Mouse (Mus musculus) heart, embryonic 14.5 days (tissue): ENCODE measurements at regions not wholly inside any gene's neighbourhood (a gene's known extent, or its start where the extent isn't known, plus 50 kb on each side); places are given as distances from the start of the nearest gene placed in this dataset.
"Not testable (repeated sequence)": the region's sequence is repeated elsewhere in the genome, so short reads cannot be mapped to it uniquely, and the experiment has no call there.

Source experiments
- ATAC-seq: fragments of 200-750 bp; cut with Nextera tagmentation; 2 replicates; pipeline ENCODE4 v1.8.0; 2017; ENCODE audit warnings: low read depth, moderate TSS enrichment; ENCODE audit not compliant: insufficient number of reproducible peaks, insufficient read depth, low FRiP score
- H3K27ac ChIP-seq, 2 experiments: fragments of 200-500 bp in 1 of 2; fragments of 300-500 bp in 1 of 2; sonication (generic) in 1 of 2; replicated peaks in 1 of 2; 2 replicates each; pipeline ENCODE4 v1.5.1; 2012 to 2014; ENCODE audit warnings: low read depth in 2 of 2, low read length in 2 of 2, control low read depth in 1 of 2, mild to moderate bottlenecking in 1 of 2, mixed read lengths in 1 of 2; ENCODE audit not compliant: control insufficient read depth in 1 of 2, insufficient read depth in 1 of 2
- H3K27me3 ChIP-seq: fragments of 300-500 bp; sonication (generic); 2 replicates; pipeline ENCODE4 v1.6.1; 2014; ENCODE audit warnings: mild to moderate bottlenecking, low read length, control low read depth; ENCODE audit not compliant: control insufficient read depth, insufficient read depth
- H3K36me3 ChIP-seq: fragments of 300-500 bp; sonication (generic); 2 replicates; pipeline ENCODE4 v1.6.1; 2014; ENCODE audit warnings: mild to moderate bottlenecking, control low read depth, low read length, mixed read lengths; ENCODE audit not compliant: control insufficient read depth, insufficient read depth
- H3K4me1 ChIP-seq, 2 experiments: fragments of 200-500 bp in 1 of 2; fragments of 300-500 bp in 1 of 2; sonication (generic) in 1 of 2; 2 replicates each; pipeline ENCODE4 v1.6.1; 2012 to 2014; ENCODE audit warnings: low read length in 2 of 2, control low read depth in 1 of 2, mixed read lengths in 1 of 2; ENCODE audit not compliant: control insufficient read depth in 2 of 2, insufficient read depth in 2 of 2
- H3K4me2 ChIP-seq: fragments of 300-500 bp; sonication (generic); 2 replicates; pipeline ENCODE4 v1.6.1; 2014; ENCODE audit warnings: mild to moderate bottlenecking, low read length
- H3K4me3 ChIP-seq, 2 experiments: fragments of 200-500 bp in 1 of 2; fragments of 300-500 bp in 1 of 2; sonication (generic) in 1 of 2; 2 replicates each; pipeline ENCODE4 v1.5.1; 2012 to 2014; ENCODE audit warnings: low read length in 2 of 2, mild to moderate bottlenecking in 2 of 2, control low read depth in 1 of 2, low read depth in 1 of 2, moderate library complexity in 1 of 2; ENCODE audit not compliant: control insufficient read depth in 1 of 2, insufficient read depth in 1 of 2
- H3K9ac ChIP-seq: fragments of 300-500 bp; sonication (generic); 2 replicates; pipeline ENCODE4 v1.6.1; 2014; ENCODE audit warnings: mild to moderate bottlenecking, low read length
- H3K9me3 ChIP-seq: fragments of 300-500 bp; sonication (generic); 2 replicates; pipeline ENCODE4 v1.6.1; 2016; ENCODE audit warnings: low read length, control low read depth; ENCODE audit not compliant: control insufficient read depth
- WGBS: fragments of 180-500 bp; shearing (Covaris S2); extraction: QIAGEN DNeasy Blood & Tissue Kit; methylation state at CpG from one replicate; pipeline ENCODE4 v1.1.7; 2014; 5-methylcytosine and 5-hydroxymethylcytosine counted together

DNA sequence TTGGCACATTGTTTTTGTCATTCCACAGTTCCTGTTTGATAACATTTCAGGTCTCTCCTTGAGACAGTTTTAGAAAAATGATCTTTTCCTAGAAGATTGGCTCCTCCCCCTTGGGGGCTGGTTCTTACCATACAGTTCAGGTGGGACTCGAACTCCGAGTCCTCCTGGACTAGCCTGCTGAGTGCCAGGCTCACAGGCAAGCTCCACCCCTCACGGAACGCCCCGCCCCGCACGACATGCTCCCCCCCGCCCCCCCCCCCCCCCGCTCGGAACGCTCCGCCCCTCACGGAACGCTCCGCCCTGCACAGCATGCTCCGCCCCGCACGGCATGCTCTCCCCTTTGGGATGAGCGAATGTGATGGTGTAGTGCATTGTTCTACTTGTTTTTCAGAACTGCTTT is 65.9 kb upstream of the Inpp5a start:
- H3K4me2 ChIP-seq, result no peak overlapping the region
- no peak overlapping the region for H3K9ac ChIP-seq
- no peaks in the 10 kb centered on the region for H3K36me3 ChIP-seq
- H3K4me1 ChIP-seq, result peaks cover 46% of the 10 kb centered on the region in 2 experiments
- no peak overlapping the region for H3K4me3 ChIP-seq
- H3K27ac ChIP-seq, result no peak overlapping the region
- 71% methylated on average over 19 of the region's 19 CpGs for WGBS
- no peaks in the 10 kb centered on the region for H3K9me3 ChIP-seq
- no peak for ATAC-seq
- H3K27me3 ChIP-seq, result no peaks in the 10 kb centered on the region

DNA sequence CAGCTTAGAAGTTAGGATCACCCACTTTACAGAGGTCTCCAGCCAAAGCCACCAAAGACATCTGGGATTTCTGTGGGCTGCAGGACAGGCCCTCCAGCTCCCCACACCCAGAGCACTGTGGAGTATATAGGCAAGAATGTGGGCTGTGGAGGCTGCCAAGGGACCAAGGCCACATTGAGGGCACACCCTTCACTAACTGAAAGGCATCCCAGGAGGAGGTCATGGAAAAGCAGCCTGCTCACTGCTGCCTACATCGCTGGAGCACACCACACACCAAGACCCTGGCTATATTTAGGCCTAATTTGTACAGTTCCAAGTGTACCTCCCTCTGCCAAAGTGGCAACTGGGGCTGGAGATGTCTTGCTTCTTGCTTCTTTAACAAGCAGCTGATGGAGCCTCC is 61.9 kb upstream of the Inpp5a start:
- no peak overlapping the region for H3K4me2 ChIP-seq
- ATAC-seq, result peak; percentile 72
- H3K27ac ChIP-seq, result peak overlapping the region; percentile 84 to 89
- no peaks in the 10 kb centered on the region for H3K36me3 ChIP-seq
- H3K9me3 ChIP-seq, result peaks cover 5% of the 10 kb centered on the region; the same call in 1 of the 2 replicates
- H3K9ac ChIP-seq, result no peak overlapping the region; the same call in 1 of the 2 replicates
- H3K4me1 ChIP-seq, result peaks cover 25 to 28% of the 10 kb centered on the region in 2 experiments
- H3K27me3 ChIP-seq, result no peaks in the 10 kb centered on the region
- H3K4me3 ChIP-seq, result no peak overlapping the region
- 24% methylated on average over 1 of the region's 1 CpGs for WGBS

DNA sequence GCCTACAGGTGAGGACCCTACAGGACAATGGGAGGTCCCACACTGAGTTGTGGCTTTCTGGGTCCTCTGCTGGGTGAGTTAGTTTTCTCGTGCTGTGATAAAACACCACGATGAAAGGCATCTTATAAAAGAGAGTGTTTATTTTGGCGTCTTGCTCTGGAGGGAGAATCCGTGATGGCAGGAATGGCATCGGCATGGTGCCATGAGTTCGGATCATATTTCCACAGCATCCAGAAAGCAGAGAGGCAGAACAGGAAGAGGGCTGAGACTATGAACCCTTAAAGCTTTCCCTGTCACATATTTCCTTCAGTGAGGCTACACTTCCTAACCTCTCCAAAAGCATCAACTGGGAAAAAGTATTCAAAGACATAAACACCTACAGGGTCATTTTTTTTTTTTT is 56.1 kb upstream of the Inpp5a start:
- H3K9ac ChIP-seq, result no peak overlapping the region
- H3K9me3 ChIP-seq, result peaks cover 5% of the 10 kb centered on the region; the same call in 1 of the 2 replicates
- H3K4me1 ChIP-seq, result peaks cover 6 to 7% of the 10 kb centered on the region in 2 experiments
- 68% methylated on average over 6 of the region's 6 CpGs for WGBS
- no peak overlapping the region for H3K4me3 ChIP-seq
- no peak overlapping the region for H3K4me2 ChIP-seq
- no peak overlapping the region for H3K27ac ChIP-seq
- no peaks in the 10 kb centered on the region for H3K36me3 ChIP-seq
- H3K27me3 ChIP-seq, result no peaks in the 10 kb centered on the region
- ATAC-seq, result no peak

DNA sequence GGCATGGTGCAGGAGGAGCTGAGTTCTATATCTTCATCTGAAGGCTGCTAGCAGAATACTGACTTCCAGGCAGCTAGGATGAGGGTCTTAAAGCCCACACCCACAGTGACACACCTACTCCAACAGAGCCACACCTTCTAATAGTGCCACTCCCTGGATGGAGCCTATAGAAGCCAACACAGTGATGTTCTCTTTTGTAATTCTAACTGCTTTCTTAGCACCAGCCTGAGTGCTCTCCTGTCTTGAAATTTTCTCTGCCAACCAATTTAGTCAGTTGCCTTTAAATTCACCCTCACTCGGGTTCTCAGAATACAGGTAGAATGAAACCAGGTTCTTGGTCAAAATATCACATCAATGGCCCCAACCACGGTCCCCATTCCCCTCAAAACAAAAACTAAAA is 50.9 kb upstream of the Inpp5a start:
- not testable (repeated sequence) for H3K27me3 ChIP-seq, H3K4me2 ChIP-seq, H3K9me3 ChIP-seq, H3K4me3 ChIP-seq, H3K9ac ChIP-seq, H3K27ac ChIP-seq, H3K36me3 ChIP-seq, ATAC-seq
- H3K4me1 ChIP-seq, result peaks cover 7 to 10% of the 10 kb centered on the region in 2 experiments
- 87% methylated on average over 2 of the region's 2 CpGs for WGBS
